Mouse (Mus musculus) thymus, postnatal 25 days (tissue): ENCODE results near the gene Crtc2.

ENCODE experiments used
- DNase-seq: peaks from one replicate; pipeline ENCODE4 v3.0.0; 2022

The Crtc2 gene

DNA sequence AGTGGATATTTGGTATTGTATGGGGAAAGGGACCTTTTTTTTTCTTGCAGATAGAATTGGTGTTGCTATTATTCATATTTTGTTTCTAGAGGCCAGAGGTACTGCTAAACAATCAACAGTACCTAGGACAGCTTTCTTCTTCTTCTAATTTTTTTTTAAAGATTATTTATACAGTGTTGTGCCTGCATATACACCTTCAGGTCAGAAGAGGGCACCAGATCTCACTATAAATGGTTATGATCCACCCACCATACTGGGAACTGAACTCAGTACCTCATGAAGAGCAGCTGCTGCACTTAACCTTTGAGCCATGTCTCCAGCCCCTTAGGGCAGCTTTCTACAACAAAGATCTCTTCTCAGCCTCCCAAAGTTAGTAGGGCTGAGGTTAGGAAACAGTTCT is 59.4 kb downstream of the Crtc2 start:
- peak; percentile 10 for DNase-seq
